Mouse (Mus musculus): ENCODE results near the gene Asxl1. TPM values are rescaled to one million over a fixed set of nuclear protein-coding genes. Genes with fewer than 3 reads are reported as not detected.

The Asxl1 gene
- polyA plus RNA-seq, 2 experiments: 19.4 to 28.5 TPM

DNA sequence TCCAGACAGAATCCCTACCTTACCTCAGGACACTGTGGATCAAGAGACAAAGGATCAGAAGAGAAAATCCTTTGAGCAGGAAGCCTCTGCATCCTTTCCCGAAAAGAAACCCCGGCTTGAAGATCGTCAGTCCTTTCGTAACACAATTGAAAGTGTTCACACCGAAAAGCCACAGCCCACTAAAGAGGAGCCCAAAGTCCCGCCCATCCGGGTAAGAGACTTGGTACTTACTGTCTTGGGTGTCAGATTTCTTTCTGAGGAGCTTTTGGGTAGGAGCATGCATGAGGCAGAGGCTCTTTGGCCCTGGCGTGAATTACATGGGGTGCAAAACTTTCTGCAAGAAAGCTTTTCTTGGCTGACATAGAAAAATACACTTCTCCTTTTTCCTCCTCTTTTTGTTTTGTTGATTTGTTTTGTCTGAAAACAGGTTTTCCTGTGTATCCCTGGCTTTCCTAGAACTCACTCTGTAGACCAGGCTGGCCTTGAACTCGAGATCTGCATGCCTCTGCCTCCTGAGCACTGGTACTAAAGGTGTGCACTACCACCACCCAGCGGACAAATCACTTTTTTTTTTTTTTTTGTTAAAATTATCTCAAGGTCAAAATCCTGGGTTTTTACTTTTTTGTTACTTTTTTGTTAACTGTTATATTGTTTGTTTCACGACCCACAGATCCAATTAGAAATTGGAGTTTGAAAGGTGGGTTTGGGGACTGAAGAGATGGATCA, 52.3 kb downstream of the Asxl1 start:
- no peak overlapping the region for H3K9ac ChIP-seq (ENCODE audit: low read depth, low read length, severe bottlenecking)
- no peak overlapping the region for H3K4me2 ChIP-seq (replicated peaks; ENCODE audit: low read depth, low read length, severe bottlenecking)
- 94% methylated on average over 11 of the region's 11 CpGs for WGBS
- no peaks in the 10 kb centered on the region for H3K27me3 ChIP-seq (ENCODE audit: control insufficient read depth, insufficient read depth, low read length)
- peaks cover 95% of the 10 kb centered on the region for H3K36me3 ChIP-seq (ENCODE audit: control insufficient read depth, insufficient read depth, low read length)
- ATAC-seq (ENCODE audit: low FRiP score, low read depth): no peak
- H3K4me3 ChIP-seq (replicated peaks; ENCODE audit: low read length): no peak overlapping the region
- H3K9me3 ChIP-seq (ENCODE audit: control insufficient read depth, low read length): no peaks in the 10 kb centered on the region
- no peak for DNase-seq (ENCODE audit: low spot score)
- TF ChIP-seq POLR2A (IDR thresholded peaks at IDR 0.05; ENCODE audit: borderline replicate concordance, extremely low read depth, insufficient read depth, insufficient read length): no peak
- no peak overlapping the region for H3K27ac ChIP-seq (replicated peaks; ENCODE audit: low read depth, low read length)
- no peaks in the 10 kb centered on the region for H3K4me1 ChIP-seq (ENCODE audit: control insufficient read depth, insufficient read depth, low read length)

DNA sequence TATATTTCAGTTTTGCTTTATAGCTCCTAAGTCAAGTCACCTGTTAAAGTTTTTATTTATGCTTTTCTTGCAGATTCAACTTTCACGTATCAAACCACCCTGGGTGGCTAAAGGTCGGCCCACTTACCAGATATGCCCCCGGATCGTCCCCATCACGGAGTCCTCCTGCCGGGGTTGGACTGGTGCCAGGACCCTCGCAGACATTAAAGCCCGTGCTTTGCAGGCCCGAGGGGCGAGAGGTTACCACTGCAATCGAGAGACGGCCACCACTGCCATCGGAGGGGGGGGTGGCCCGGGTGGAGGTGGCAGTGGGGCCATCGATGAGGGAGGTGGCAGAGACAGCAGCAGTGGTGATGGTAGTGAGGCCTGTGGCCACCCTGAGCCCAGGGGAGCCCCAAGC, 53.5 kb downstream of the Asxl1 start:
- H3K4me2 ChIP-seq (replicated peaks; ENCODE audit: low read depth, low read length, severe bottlenecking): no peak overlapping the region
- no peak overlapping the region for H3K4me3 ChIP-seq (replicated peaks; ENCODE audit: low read length)
- WGBS: 81% methylated on average over 15 of the region's 15 CpGs
- no peak for DNase-seq (ENCODE audit: low spot score)
- no peak overlapping the region for H3K9ac ChIP-seq (ENCODE audit: low read depth, low read length, severe bottlenecking)
- H3K36me3 ChIP-seq (ENCODE audit: control insufficient read depth, insufficient read depth, low read length): peaks cover 88% of the 10 kb centered on the region
- no peak for ATAC-seq (ENCODE audit: low FRiP score, low read depth)
- H3K4me1 ChIP-seq (ENCODE audit: control insufficient read depth, insufficient read depth, low read length): no peaks in the 10 kb centered on the region
- no peaks in the 10 kb centered on the region for H3K9me3 ChIP-seq (ENCODE audit: control insufficient read depth, low read length)
- no peaks in the 10 kb centered on the region for H3K27me3 ChIP-seq (ENCODE audit: control insufficient read depth, insufficient read depth, low read length)
- no peak overlapping the region for H3K27ac ChIP-seq (replicated peaks; ENCODE audit: low read depth, low read length)
- no peak for TF ChIP-seq POLR2A (IDR thresholded peaks at IDR 0.05; ENCODE audit: borderline replicate concordance, extremely low read depth, insufficient read depth, insufficient read length)

GRCm38 (mm10) chr2:153404062-153404461, 58.4 kb downstream of the Asxl1 start:
- WGBS: 88% methylated on average over 3 of the region's 3 CpGs
- TF ChIP-seq POLR2A (IDR thresholded peaks at IDR 0.05; ENCODE audit: borderline replicate concordance, extremely low read depth, insufficient read depth, insufficient read length): no peak

GRCm38 (mm10) chr2:153404882-153405281, 59.3 kb downstream of the Asxl1 start:
- no peaks in the 10 kb centered on the region for H3K4me1 ChIP-seq (ENCODE audit: control insufficient read depth, insufficient read depth, low read length)
- no peak overlapping the region for H3K9ac ChIP-seq (ENCODE audit: low read depth, low read length, severe bottlenecking)
- H3K9me3 ChIP-seq (ENCODE audit: control insufficient read depth, low read length): no peaks in the 10 kb centered on the region
- H3K27ac ChIP-seq (replicated peaks; ENCODE audit: low read depth, low read length): no peak overlapping the region
- no peak for TF ChIP-seq POLR2A (IDR thresholded peaks at IDR 0.05; ENCODE audit: borderline replicate concordance, extremely low read depth, insufficient read depth, insufficient read length)
- WGBS: 89% methylated on average over 3 of the region's 3 CpGs
- peaks cover 57% of the 10 kb centered on the region for H3K36me3 ChIP-seq (ENCODE audit: control insufficient read depth, insufficient read depth, low read length)
- no peak overlapping the region for H3K4me3 ChIP-seq (replicated peaks; ENCODE audit: low read length)
- no peak overlapping the region for H3K4me2 ChIP-seq (replicated peaks; ENCODE audit: low read depth, low read length, severe bottlenecking)
- DNase-seq (ENCODE audit: low spot score): no peak
- no peaks in the 10 kb centered on the region for H3K27me3 ChIP-seq (ENCODE audit: control insufficient read depth, insufficient read depth, low read length)
- no peak for ATAC-seq (ENCODE audit: low FRiP score, low read depth)

More at GRCm38 (mm10) chr2:153404062-153404461, 58.4 kb downstream of the Asxl1 start:
- ATAC-seq (ENCODE audit: low FRiP score, low read depth) (no peak), DNase-seq (ENCODE audit: low spot score) (no peak)
- Histone ChIP-seq H3K4me1 (ENCODE audit: control insufficient read depth, insufficient read depth, low read length) (no peaks in the 10 kb centered on the region), H3K27ac (replicated peaks; ENCODE audit: low read depth, low read length) (no peak overlapping the region), H3K4me3 (replicated peaks; ENCODE audit: low read length) (no peak overlapping the region), H3K9ac (ENCODE audit: low read depth, low read length, severe bottlenecking) (no peak overlapping the region), H3K27me3 (ENCODE audit: control insufficient read depth, insufficient read depth, low read length) (no peaks in the 10 kb centered on the region), H3K9me3 (ENCODE audit: control insufficient read depth, low read length) (no peaks in the 10 kb centered on the region), H3K4me2 (replicated peaks; ENCODE audit: low read depth, low read length, severe bottlenecking) (no peak overlapping the region), H3K36me3 (ENCODE audit: control insufficient read depth, insufficient read depth, low read length) (peaks cover 61% of the 10 kb centered on the region)

- DNase-seq (ENCODE audit: low spot score) (no peak), ATAC-seq (ENCODE audit: low FRiP score, low read depth) (no peak)
- H3K9ac ChIP-seq (ENCODE audit: low read depth, low read length, severe bottlenecking): no peak overlapping the region
- 78% methylated on average over 6 of the region's 6 CpGs for WGBS
- H3K36me3 ChIP-seq (ENCODE audit: control insufficient read depth, insufficient read depth, low read length): peaks cover 57% of the 10 kb centered on the region
- H3K4me1 ChIP-seq (ENCODE audit: control insufficient read depth, insufficient read depth, low read length): no peaks in the 10 kb centered on the region
- no peak overlapping the region for H3K27ac ChIP-seq (replicated peaks; ENCODE audit: low read depth, low read length)
- H3K9me3 ChIP-seq (ENCODE audit: control insufficient read depth, low read length): no peaks in the 10 kb centered on the region
- H3K27me3 ChIP-seq (ENCODE audit: control insufficient read depth, insufficient read depth, low read length): no peaks in the 10 kb centered on the region
- H3K4me3 ChIP-seq (replicated peaks; ENCODE audit: low read length): no peak overlapping the region
- no peak for TF ChIP-seq POLR2A (IDR thresholded peaks at IDR 0.05; ENCODE audit: borderline replicate concordance, extremely low read depth, insufficient read depth, insufficient read length)
- H3K4me2 ChIP-seq (replicated peaks; ENCODE audit: low read depth, low read length, severe bottlenecking): no peak overlapping the region
Observed at GRCm38 (mm10) chr2:153406882-153407281, 61.3 kb downstream of the Asxl1 start.
